Mouse (Mus musculus): ENCODE results near the gene Ap1b1.
A peak's percentile ranks its signal among the peaks of the same experiment; 100 is the strongest.

Gene Ap1b1

GRCm38 (mm10) chr11:4987487-4987852 lies 846 bp downstream of the Ap1b1 start:
- DNase-seq: no peak

DNA sequence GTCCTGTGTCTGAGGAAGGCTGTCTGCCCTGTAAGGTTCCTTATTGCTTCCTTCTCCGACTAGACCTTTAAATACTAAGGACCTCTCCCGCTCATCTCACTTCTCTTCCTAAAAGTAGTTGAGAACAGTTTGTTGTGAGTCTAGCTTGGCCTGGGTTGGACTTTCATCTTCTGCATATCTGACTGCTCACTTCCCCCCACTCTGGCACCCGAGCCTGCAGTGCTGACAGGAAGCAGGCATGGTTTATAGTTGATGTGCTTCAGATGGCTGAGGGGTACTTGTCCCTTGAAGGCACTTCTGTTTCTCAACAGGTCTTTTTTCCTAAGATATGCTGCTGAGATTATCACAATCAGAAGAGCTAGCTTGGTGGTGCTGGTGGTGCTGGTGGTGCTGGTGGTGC lies 2.6 kb downstream of the Ap1b1 start:
- peak; percentile 57 for DNase-seq

- no peak for DNase-seq
These were observed 5.8 kb downstream of the Ap1b1 start for GRCm38 (mm10) chr11:4992471-4992870.

DNA sequence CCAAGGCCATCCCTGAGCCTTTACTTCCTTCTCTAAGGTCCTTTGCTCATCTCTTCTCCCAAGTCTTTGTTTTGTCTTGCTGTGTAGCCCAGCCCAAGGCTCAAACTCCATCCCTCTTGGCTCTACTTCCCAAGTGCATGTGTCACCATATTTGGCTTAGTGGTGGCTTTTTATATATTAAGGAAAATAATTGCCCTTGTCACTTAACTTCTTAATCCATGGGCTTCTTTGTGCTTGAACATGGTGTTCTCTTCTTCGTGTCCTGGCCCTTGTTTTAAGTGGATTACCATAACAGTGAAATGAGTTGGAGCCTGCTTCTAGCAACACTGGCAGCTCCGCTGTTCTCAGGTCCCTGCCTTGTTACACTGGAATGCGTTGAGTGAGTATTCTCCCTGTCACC lies 9.1 kb downstream of the Ap1b1 start:
- no peak for DNase-seq

GRCm38 (mm10) chr11:4996621-4997199 lies 10.1 kb downstream of the Ap1b1 start:
- DNase-seq: no peak

DNA sequence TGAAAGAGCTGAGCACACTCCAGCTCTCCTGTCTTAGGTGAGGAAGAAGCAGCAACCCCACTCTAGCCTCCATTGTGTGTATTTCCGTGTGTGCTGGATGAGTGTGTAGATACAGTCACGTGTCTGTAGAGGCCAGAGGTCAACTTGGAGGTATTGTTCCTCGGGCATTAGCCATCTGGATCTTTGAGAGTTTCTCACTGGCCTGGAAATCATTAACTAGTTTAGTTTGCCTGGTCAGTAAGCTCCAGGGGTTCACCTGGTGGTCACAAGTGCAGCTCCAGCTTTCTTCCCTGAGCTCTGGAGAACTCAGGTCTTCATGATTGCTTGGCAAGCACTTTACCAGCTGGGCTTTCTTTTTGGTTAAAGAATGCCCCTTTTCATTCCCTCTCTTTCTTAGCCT lies 11.7 kb downstream of the Ap1b1 start:
- DNase-seq: peak; percentile 93

GRCm38 (mm10) chr11:4998762-4999161 lies 12.1 kb downstream of the Ap1b1 start:
- DNase-seq: no peak

DNA sequence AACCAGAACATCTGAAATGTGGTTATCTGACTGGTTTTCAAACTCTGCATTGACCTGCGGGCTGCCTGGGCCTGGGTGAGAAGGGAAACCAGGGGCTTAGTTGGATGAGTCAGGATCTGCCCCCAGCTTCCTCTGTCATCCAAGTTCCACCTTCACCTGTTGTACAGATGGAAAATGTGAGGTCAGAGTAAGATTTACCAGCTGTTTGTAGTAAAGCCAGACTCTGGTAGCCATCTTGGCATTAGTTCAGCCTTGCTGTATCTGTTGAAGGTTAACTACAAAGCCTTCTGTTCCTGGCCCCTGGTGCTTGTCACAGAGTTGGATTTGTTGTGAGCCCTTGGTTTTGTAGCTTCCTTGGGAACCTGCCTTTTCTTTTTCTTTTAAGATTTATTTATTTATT lies 13.6 kb downstream of the Ap1b1 start:
- peak; percentile 47 for DNase-seq

DNA sequence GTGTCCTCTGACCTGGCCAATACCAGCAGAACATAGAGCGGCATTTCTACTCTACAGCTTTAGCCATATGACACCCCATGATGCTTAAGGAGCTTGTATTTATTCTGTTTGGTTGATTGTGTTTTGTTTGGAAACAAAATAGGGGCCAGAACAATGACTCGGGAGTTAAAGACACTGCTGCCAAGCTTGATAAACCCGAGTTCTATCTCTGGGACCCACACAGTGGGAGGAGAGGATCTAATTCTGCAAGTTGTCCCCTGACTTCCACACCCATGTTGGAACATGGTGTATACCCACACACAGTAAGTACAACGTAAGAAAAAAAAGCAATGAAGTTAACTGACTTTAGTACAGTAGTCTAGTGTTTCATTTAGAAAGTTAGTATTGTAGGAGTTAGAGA lies 16.2 kb downstream of the Ap1b1 start:
- DNase-seq: no peak

GRCm38 (mm10) chr11:5005528-5005927 lies 18.9 kb downstream of the Ap1b1 start:
- DNase-seq: no peak

DNA sequence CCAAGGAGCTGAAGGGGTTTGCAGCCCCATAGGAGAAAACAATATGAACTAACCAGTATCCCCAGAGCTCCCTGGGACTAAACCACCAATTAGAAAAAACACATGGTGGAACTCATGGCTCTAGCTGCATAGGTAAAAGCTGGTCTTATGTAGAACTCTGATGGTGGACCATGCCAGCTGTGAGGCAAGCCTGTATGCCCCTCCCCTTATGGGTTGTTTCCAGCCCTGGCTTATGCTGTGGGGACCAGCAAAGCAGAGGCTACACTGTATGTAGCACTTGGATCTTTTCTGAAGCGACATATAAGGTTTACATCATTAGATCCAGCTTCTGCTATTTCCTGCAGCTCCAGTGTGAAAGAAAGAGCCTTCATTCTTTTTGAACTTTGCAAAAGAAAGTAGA lies 20.6 kb downstream of the Ap1b1 start:
- no peak for DNase-seq

- no peak for DNase-seq
These were observed 22.2 kb downstream of the Ap1b1 start for GRCm38 (mm10) chr11:5008867-5009266.

DNA sequence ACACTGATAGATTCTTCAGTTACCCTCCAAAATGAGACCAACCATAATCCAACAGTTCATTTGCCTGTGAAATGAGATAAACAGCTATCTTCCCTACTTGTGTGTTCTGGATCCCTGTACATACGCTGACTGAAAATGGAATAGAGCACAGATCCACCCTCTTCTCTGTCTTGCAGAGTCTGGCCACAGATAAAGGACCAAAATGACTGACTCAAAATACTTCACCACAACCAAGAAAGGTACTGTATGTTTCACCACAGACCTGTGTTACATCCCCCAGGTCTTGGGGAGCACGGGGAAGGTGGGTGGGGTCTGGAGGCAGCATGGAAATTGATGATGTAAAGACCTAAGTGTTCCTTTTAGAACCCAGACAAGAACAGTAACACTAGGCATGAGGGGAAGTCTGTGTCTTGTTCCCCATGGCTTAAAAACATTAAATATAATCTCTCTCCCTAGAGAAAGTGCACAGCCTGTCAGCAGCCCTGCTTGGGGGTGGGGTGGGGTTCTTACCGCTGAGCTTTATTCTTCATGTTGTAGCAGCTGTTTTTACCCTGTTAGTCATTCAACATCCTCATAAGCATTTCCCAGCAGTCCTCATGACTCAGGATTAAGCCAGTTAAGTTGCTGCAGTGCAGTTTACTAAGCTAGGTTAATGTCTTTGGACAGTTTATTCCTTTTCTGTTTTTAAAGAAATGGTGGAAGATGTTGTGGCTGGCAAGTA lies 22.9 kb downstream of the Ap1b1 start:
- DNase-seq: no peak

GRCm38 (mm10) chr11:5010205-5010604 lies 23.6 kb downstream of the Ap1b1 start:
- DNase-seq: no peak

DNA sequence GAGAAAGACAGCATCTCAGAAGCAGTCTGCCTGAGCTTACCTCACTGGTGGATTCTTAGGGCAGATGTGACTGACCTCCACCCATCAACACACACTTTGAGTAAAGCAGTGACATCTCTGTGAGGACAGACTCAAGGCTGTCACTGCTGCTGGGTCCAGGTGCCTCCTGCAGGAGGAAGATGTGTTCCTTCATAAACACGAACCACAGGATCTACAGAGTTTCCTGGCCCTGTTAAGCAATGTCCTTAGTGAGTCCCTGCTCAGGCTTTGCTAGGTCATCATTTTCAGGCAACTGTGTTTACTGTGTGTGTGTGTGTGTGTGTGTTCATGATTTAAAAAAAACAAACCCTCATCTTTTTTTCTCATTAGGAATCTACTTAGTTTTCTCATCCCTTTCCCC lies 24.9 kb downstream of the Ap1b1 start:
- DNase-seq: no peak

DNA sequence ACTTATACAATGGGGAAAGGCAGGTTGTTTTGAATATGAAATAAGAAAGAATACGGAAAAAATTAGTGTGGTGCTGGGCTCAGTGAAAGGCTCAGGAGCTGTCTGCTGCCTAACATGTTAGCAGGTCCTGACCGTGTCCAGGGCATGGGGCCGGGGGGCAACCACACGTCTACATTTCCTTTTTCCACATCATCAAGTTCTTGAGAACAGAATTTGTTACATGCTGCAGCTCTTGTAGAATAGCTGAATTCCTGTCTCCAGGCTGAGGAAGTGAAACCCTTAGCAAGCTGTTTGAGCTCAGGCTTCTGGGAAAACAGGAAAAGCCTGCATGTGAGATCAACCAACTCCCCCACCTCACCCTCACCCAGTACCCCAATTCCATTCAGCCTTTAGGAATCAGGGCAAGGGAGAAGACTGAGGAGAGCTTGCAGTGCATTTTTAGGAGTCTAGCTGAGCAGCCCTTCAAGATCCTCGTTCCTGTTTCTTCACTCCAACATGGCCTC lies 25.6 kb downstream of the Ap1b1 start:
- no peak for DNase-seq

DNA sequence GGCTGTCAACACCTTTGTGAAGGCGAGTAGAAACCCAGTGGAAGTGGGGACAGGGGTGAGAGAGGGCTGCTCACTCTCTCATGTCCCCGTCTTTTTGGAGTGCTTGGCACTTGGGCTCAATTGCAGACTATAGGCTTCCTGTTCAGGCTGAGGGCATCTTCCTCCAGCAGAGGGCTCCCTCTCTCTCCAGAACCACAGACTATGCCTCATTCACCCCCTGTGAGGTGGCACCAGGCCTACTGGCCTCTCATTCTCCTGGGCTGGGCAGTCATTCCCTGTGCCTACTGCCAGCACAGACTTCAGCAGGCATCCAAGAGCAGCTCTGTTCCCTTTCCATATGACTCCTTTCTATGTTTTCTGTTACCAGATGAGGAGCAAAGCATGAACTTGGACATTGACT lies 29.1 kb downstream of the Ap1b1 start:
- DNase-seq: peak; percentile 63

GRCm38 (mm10) chr11:5016286-5016685 lies 29.7 kb downstream of the Ap1b1 start:
- no peak for DNase-seq

DNA sequence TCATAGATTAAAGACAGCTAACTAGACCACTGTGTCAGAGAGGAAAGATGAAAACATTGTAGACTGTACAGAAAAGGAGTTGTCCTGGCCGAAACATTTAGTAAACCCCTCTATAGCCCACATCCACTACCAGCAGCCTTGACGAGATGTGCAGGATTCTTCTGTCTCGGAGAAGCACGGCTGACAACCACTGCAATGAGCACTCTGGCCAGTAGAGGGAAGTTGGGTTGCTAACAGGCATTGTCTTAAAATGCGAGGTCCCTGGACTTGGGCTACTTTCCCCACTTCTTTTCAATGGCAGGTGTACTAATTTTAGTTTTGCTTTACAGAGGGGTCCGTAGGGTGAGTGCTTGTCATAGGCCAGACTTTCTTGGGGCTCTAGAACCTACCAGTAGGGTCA lies 30.9 kb downstream of the Ap1b1 start:
- no peak for DNase-seq

DNA sequence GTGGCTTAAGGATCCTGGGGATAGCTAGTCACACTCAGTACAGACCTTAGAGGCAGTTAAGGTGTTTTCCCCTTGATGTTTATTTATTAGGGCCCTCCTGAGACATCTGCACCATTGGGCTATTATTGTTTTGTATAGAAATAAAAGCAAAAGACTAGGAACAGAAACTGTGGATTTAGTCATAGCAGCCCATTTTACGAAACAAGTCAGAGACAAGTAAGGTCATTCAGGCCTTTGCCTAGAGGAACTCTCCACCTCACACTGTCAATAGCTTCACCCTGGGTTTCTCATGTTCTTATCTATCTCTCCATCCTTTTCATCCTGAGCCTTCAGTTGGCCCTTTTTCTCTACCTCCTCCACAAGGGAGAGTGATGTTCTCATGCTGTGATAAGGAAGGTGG lies 38.5 kb downstream of the Ap1b1 start:
- DNase-seq: no peak

DNA sequence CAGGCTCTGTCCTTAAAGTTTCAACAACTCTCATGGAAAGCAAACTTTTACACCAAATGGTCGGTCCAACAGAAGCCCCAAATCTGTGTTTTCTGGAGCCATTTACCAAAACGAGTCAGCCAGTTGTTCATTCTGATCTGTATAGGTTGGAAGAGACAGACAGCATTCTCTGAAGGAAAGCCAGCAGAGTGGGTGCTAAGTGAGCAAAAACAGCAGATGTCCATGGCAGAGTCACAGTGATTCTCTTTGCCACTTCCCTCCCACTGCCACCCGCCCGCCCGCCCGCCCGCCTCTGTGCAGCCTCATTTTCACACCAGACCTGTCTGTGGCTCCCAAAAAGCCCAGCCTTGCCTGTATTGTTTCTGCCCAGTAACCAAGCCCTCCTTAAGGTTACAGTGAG lies 41.6 kb downstream of the Ap1b1 start:
- no peak for DNase-seq

DNA sequence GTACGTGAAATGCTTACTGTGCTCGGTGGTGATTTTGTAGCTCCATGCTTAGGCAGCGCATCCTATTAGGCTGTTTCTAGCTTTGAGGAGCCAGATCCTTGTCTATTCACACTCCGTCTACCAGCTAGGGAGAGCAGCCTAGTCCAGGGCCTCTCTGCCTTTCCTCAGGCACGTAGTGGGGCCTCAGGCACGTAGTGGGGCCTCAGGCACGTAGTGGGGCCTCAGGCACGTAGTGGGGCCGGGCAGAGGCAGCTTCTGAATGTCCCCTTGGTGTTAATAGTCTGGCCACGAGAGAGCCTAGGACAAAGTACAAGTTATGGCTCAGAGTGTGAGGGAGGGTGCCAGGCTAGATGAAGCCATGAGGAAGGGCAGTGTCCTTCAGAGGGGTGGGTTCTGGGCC lies 46.1 kb downstream of the Ap1b1 start:
- no peak for DNase-seq

- DNase-seq: peak; percentile 52
These were observed 46.5 kb downstream of the Ap1b1 start for GRCm38 (mm10) chr11:5033136-5033535.

GRCm38 (mm10) chr11:5035421-5035820 lies 48.8 kb downstream of the Ap1b1 start:
- no peak for DNase-seq

Measured in kidney, adult 9 months (tissue).